Mouse (Mus musculus): ENCODE measurements at regions not wholly inside any gene's neighbourhood (a gene's known extent, or its start where the extent isn't known, plus 50 kb on each side); places are given as distances from the start of the nearest gene placed in this dataset.

GRCm38 (mm10) chr15:51390383-51390782 is 2494.3 kb upstream of the Gm7489 start:
- TF ChIP-seq CTCF (IDR thresholded peaks at IDR 0.05) (no peak), EP300 (IDR thresholded peaks at IDR 0.05) (no peak)

All from lung, postnatal 0 days (tissue).